Mouse (Mus musculus): ENCODE data around the gene Tmem131. TPM values are rescaled to one million over a fixed set of nuclear protein-coding genes. Genes with fewer than 3 reads are reported as not detected.

Gene Tmem131
- polyA plus RNA-seq, 1 experiment from 2014 or later = 23.1 TPM

DNA sequence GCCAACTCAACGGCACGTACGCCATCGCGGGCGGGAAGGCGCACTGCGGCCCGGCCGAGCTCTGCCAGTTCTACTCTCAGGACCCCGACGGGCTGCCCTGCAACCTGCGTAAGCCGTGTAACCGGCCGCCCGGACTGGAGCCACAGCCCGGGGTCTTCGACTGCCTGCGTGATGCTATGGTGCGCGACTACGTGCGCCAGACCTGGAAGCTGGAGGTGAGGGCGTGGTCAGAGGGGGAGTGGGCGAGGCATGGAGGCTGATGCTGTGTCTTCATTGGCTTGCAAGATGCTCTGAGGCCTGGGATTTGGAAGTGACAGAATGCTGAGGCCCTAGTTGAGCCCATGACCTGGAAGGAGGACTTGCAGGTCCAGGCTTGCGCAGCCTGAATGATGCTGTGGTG lies 172.5 kb downstream of the Tmem131 start:
- no peaks in the 10 kb centered on the region for H3K4me1 ChIP-seq (ENCODE audit: control insufficient read depth, insufficient read depth, low read length)
- ATAC-seq (ENCODE audit: low FRiP score, low TSS enrichment) (no peak), DNase-seq (no peak)
- peak overlapping the region; percentile 37 for H3K4me2 ChIP-seq (ENCODE audit: low read length)
- no peaks in the 10 kb centered on the region for H3K27me3 ChIP-seq (ENCODE audit: control insufficient read depth, insufficient read depth, low read length)
- H3K9me3 ChIP-seq (ENCODE audit: control insufficient read depth, low read length) = no peaks in the 10 kb centered on the region
- H3K9ac ChIP-seq (replicated peaks; ENCODE audit: low read length) = no peak overlapping the region; the same call in 1 of the 2 replicates
- no peak overlapping the region for H3K27ac ChIP-seq (replicated peaks; ENCODE audit: low read depth, low read length)
- 16% methylated on average over 27 of the region's 27 CpGs for WGBS
- no peaks in the 10 kb centered on the region for H3K36me3 ChIP-seq (ENCODE audit: control insufficient read depth, insufficient read depth, low read length)
- H3K4me3 ChIP-seq (replicated peaks; ENCODE audit: low read depth, low read length) = peak overlapping the region; percentile 10; the same call in 1 of the 2 replicates

DNA sequence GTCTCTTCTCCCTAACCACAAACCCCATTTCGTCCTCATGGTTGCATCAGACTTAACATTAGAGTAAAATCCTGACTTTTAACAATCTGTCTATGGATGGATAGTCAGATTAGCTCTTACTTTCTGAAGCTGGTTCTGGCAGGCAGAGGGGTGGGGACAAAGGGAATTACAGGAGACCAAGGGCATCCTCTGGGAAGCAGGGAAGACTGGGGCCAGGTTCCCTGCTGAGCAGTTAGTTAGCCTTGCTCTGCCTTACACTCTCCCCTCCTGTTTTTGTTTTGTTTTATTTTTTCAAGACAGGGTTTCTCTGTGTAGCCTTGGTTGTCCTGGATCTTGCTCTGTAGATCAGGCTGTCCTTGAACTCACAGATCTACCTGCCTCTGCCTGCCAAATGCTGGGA lies 173.5 kb downstream of the Tmem131 start:
- Histone ChIP-seq H3K4me2 (ENCODE audit: low read length) (no peak overlapping the region), H3K9ac (replicated peaks; ENCODE audit: low read length) (no peak overlapping the region), H3K36me3 (ENCODE audit: control insufficient read depth, insufficient read depth, low read length) (no peaks in the 10 kb centered on the region), H3K9me3 (ENCODE audit: control insufficient read depth, low read length) (no peaks in the 10 kb centered on the region), H3K4me3 (replicated peaks; ENCODE audit: low read depth, low read length) (no peak overlapping the region), H3K27me3 (ENCODE audit: control insufficient read depth, insufficient read depth, low read length) (no peaks in the 10 kb centered on the region), H3K4me1 (ENCODE audit: control insufficient read depth, insufficient read depth, low read length) (no peaks in the 10 kb centered on the region), H3K27ac (replicated peaks; ENCODE audit: low read depth, low read length) (no peak overlapping the region)
- DNase-seq (no peak), ATAC-seq (ENCODE audit: low FRiP score, low TSS enrichment) (no peak)
- WGBS = 90% methylated on average over 1 of the region's 1 CpGs

DNA sequence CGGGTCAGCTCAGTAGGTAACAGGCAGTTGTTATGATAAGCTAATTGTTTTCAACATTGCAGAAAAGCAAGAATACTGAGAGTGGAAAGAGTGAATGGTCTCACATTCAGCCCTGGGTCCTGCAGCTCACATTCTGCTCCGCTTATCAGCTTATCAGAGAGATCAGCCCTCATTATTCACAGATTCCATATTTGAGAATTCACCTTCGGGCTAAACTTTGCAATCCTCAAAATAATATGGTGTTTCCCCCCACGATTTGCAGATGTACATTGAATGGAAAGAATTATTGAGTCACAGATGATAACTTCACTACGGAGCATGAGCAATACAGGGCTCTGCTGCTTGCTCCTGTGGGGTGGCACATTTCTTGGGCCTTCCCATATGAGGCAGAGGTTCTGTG lies 174.7 kb downstream of the Tmem131 start:
- no peaks in the 10 kb centered on the region for H3K4me1 ChIP-seq (ENCODE audit: control insufficient read depth, insufficient read depth, low read length)
- no peak overlapping the region for H3K4me3 ChIP-seq (replicated peaks; ENCODE audit: low read depth, low read length)
- H3K9me3 ChIP-seq (ENCODE audit: control insufficient read depth, low read length) = no peaks in the 10 kb centered on the region
- H3K4me2 ChIP-seq (ENCODE audit: low read length) = no peak overlapping the region
- DNase-seq (no peak), ATAC-seq (ENCODE audit: low FRiP score, low TSS enrichment) (no peak)
- no peak overlapping the region for H3K9ac ChIP-seq (replicated peaks; ENCODE audit: low read length)
- 76% methylated on average over 5 of the region's 5 CpGs for WGBS
- H3K36me3 ChIP-seq (ENCODE audit: control insufficient read depth, insufficient read depth, low read length) = no peaks in the 10 kb centered on the region
- no peak overlapping the region for H3K27ac ChIP-seq (replicated peaks; ENCODE audit: low read depth, low read length)
- no peaks in the 10 kb centered on the region for H3K27me3 ChIP-seq (ENCODE audit: control insufficient read depth, insufficient read depth, low read length)

DNA sequence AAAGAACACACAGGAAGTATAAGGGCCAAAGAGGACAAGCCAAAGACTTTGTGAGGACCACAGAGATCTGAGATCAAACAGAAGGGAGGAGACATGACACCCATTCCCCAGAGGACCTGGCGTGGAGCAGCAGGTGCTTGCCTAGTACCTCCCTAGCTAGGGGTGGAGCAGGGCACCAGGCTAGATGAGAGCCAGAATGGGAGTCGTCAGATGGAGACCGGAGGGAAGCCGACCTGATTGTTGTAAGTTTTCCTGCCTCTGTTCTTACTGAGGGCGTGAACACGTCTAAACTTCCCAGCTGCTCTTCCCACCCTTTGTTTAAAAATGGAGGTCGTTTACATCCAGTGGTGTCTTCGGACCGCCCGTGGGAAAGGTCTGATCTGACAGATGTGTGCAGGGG lies 176.1 kb downstream of the Tmem131 start:
- no peaks in the 10 kb centered on the region for H3K4me1 ChIP-seq (ENCODE audit: control insufficient read depth, insufficient read depth, low read length)
- H3K27me3 ChIP-seq (ENCODE audit: control insufficient read depth, insufficient read depth, low read length) = no peaks in the 10 kb centered on the region
- no peak for DNase-seq
- no peak overlapping the region for H3K4me3 ChIP-seq (replicated peaks; ENCODE audit: low read depth, low read length)
- no peaks in the 10 kb centered on the region for H3K36me3 ChIP-seq (ENCODE audit: control insufficient read depth, insufficient read depth, low read length)
- H3K9ac ChIP-seq (replicated peaks; ENCODE audit: low read length) = no peak overlapping the region
- ATAC-seq (ENCODE audit: low FRiP score, low TSS enrichment) = no peak
- no peak overlapping the region for H3K4me2 ChIP-seq (ENCODE audit: low read length)
- H3K9me3 ChIP-seq (ENCODE audit: control insufficient read depth, low read length) = no peaks in the 10 kb centered on the region
- no peak overlapping the region for H3K27ac ChIP-seq (replicated peaks; ENCODE audit: low read depth, low read length)
- 60% methylated on average over 10 of the region's 10 CpGs for WGBS

DNA sequence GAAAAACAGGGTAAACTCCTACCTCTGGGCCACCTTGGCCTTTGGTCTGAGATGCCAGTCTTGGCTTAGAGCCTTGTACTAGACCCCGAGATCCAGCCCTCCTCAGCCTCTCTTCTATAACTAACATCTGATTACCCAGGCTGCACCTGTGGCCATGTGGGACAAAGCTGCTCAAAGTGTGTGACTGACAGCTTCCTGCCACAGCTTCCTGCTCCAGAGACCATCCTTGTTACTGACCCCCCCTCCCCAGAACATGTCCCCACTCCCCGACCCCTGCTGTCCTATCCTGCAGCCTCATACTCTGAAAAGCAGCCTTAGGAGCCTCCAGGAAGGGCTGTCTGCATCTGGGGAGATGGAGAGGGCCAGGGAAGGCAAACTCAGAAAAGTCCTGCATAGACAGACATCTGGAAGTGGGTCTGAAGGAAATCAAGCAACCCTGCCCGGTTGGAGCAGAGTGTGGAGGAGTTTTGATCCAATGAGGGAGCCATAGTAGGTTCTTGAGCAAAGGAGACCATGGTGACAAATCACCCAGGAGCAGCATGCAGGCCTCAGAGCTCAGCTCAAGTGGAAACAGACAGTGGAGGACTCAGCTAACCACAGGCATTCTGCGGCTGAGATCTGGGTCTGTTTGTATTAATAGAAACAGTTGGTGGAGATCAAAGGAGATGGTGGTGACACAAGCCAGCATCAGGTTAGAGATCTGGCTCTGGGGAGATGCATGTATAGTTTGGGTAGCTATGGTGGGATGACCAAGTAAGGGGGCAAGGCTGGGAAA lies 176.8 kb downstream of the Tmem131 start:
- DNase-seq = no peak
- no peaks in the 10 kb centered on the region for H3K36me3 ChIP-seq (ENCODE audit: control insufficient read depth, insufficient read depth, low read length)
- whole genome bisulfite sequencing = 76% methylated on average over 4 of the region's 4 CpGs
- H3K4me2 ChIP-seq (ENCODE audit: low read length) = no peak overlapping the region
- no peak overlapping the region for H3K9ac ChIP-seq (replicated peaks; ENCODE audit: low read length)
- H3K27ac ChIP-seq (replicated peaks; ENCODE audit: low read depth, low read length) = no peak overlapping the region
- H3K4me1 ChIP-seq (ENCODE audit: control insufficient read depth, insufficient read depth, low read length) = no peaks in the 10 kb centered on the region
- no peaks in the 10 kb centered on the region for H3K27me3 ChIP-seq (ENCODE audit: control insufficient read depth, insufficient read depth, low read length)
- no peak overlapping the region for H3K4me3 ChIP-seq (replicated peaks; ENCODE audit: low read depth, low read length)
- ATAC-seq (ENCODE audit: low FRiP score, low TSS enrichment) = no peak
- H3K9me3 ChIP-seq (ENCODE audit: control insufficient read depth, low read length) = no peaks in the 10 kb centered on the region

DNA sequence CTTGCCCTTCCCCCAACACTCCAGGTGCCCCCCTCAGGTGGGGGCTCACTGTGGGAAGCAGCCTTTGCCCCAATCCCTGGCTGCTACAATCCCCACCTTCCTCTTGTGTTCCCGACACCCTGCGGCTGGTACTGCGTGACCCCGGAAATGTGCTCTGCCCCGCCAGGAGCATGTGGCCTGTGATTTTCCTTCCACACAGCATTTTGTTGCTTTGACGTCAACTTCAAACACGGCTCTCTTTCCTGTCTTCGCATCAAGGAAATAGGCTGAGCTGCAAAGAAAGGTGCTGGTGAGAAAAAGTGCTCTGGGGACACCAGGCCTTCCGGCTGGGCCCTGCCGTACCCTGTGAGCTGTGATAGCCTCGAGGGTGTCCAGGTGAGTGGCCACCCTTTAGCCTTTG lies 181.9 kb downstream of the Tmem131 start, which contains the start of gene Zap70:
Gene Zap70, plus strand, starts transcription at position 231 of the 400 bp plus-strand sequence.
- WGBS = 87% methylated on average over 11 of the region's 11 CpGs
- Histone ChIP-seq H3K4me1 (ENCODE audit: control insufficient read depth, insufficient read depth, low read length) (no peaks in the 10 kb centered on the region), H3K27me3 (ENCODE audit: control insufficient read depth, insufficient read depth, low read length) (no peaks in the 10 kb centered on the region)

DNA sequence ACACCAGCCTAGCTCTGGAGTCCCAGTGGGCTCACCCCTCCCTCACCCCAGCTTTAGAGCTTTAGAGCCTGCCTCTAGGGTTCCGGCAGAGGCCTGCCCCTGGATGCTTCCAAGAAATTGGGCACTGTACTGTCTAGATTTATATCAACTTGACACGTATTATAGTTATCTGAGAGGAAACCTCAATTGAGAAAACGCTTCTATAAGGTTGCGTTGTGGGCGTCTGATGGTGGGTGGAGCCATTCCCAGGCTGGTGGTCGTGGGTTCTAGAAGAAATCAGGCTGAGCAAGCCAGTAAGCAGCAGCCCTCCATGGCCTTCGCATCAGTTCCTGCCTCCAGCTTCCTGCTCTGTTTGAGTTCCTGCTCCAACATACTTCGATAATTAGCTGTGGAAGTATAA lies 182.4 kb downstream of the Tmem131 start:
- 90% methylated on average over 8 of the region's 8 CpGs for WGBS
- no peaks in the 10 kb centered on the region for H3K27me3 ChIP-seq (ENCODE audit: control insufficient read depth, insufficient read depth, low read length)
- H3K27ac ChIP-seq (replicated peaks; ENCODE audit: low read depth, low read length) = no peak overlapping the region
- H3K4me2 ChIP-seq (ENCODE audit: low read length) = no peak overlapping the region
- H3K4me1 ChIP-seq (ENCODE audit: control insufficient read depth, insufficient read depth, low read length) = no peaks in the 10 kb centered on the region
- H3K4me3 ChIP-seq (replicated peaks; ENCODE audit: low read depth, low read length) = no peak overlapping the region
- DNase-seq = no peak
- no peaks in the 10 kb centered on the region for H3K9me3 ChIP-seq (ENCODE audit: control insufficient read depth, low read length)
- H3K9ac ChIP-seq (replicated peaks; ENCODE audit: low read length) = no peak overlapping the region
- no peak for ATAC-seq (ENCODE audit: low FRiP score, low TSS enrichment)
- H3K36me3 ChIP-seq (ENCODE audit: control insufficient read depth, insufficient read depth, low read length) = no peaks in the 10 kb centered on the region

More for the DNA sequence above, 181.9 kb downstream of the Tmem131 start, which contains the start of gene Zap70:
- H3K4me2 ChIP-seq (ENCODE audit: low read length) = no peak within 1 kb of the TSS
- no peak within 1 kb of the TSS for H3K27ac ChIP-seq (replicated peaks; ENCODE audit: low read depth, low read length)
- no peaks in the 10 kb centered on the region for H3K36me3 ChIP-seq (ENCODE audit: control insufficient read depth, insufficient read depth, low read length)
- no peak within 1 kb of the TSS for H3K9ac ChIP-seq (replicated peaks; ENCODE audit: low read length)
- no peak for ATAC-seq (ENCODE audit: low FRiP score, low TSS enrichment)
- H3K4me3 ChIP-seq (replicated peaks; ENCODE audit: low read depth, low read length) = no peak within 1 kb of the TSS
- no peak for DNase-seq
- no peaks in the 10 kb centered on the region for H3K9me3 ChIP-seq (ENCODE audit: control insufficient read depth, low read length)

DNA sequence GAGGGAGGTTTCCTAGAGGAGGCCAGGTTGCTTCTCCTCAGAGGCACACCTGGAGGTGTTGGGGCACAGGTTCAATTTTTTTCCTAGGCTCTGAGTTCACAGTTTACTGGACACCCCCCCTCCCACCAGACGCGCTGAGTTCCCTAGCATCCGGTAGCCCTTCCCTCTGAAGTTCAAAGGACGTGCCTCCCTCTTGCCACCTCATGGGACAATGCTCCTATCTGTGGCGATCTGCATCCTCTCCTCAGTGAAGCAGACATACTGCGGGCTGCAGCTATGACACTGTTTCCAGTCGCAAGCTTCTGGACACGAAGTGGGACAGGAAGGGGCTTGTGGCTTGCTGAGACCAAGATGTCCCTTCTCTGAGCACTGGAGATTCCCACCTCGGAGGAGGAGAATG lies 183.1 kb downstream of the Tmem131 start:
- no peak overlapping the region for H3K4me2 ChIP-seq (ENCODE audit: low read length)
- no peak for ATAC-seq (ENCODE audit: low FRiP score, low TSS enrichment)
- H3K4me3 ChIP-seq (replicated peaks; ENCODE audit: low read depth, low read length) = no peak overlapping the region
- 86% methylated on average over 9 of the region's 9 CpGs for WGBS
- DNase-seq = no peak
- H3K9ac ChIP-seq (replicated peaks; ENCODE audit: low read length) = no peak overlapping the region
- no peaks in the 10 kb centered on the region for H3K27me3 ChIP-seq (ENCODE audit: control insufficient read depth, insufficient read depth, low read length)
- H3K27ac ChIP-seq (replicated peaks; ENCODE audit: low read depth, low read length) = no peak overlapping the region
- no peaks in the 10 kb centered on the region for H3K9me3 ChIP-seq (ENCODE audit: control insufficient read depth, low read length)
- no peaks in the 10 kb centered on the region for H3K36me3 ChIP-seq (ENCODE audit: control insufficient read depth, insufficient read depth, low read length)
- H3K4me1 ChIP-seq (ENCODE audit: control insufficient read depth, insufficient read depth, low read length) = no peaks in the 10 kb centered on the region

DNA sequence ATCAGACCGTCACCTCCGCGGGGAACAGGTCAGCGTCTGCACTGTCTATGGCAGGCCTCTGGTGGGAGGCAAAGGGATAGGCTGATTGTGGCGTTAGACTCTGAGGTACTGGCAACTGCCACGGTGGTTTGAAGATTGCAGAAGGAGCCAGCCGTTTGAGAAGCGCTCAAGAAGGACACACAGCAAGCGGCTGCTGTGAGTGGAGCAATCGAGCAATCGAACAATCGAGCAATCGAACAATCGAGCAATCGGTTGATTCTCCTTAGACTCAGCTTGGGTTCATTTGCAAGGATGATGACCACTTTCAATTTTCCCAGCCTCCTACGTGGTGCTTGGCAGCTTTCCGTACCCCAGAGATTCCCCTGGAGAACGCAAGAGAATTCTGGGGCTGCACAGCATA lies 184.4 kb downstream of the Tmem131 start:
- no peaks in the 10 kb centered on the region for H3K4me1 ChIP-seq (ENCODE audit: control insufficient read depth, insufficient read depth, low read length)
- ATAC-seq (ENCODE audit: low FRiP score, low TSS enrichment) = no peak
- no peaks in the 10 kb centered on the region for H3K36me3 ChIP-seq (ENCODE audit: control insufficient read depth, insufficient read depth, low read length)
- H3K27me3 ChIP-seq (ENCODE audit: control insufficient read depth, insufficient read depth, low read length) = no peaks in the 10 kb centered on the region
- no peaks in the 10 kb centered on the region for H3K9me3 ChIP-seq (ENCODE audit: control insufficient read depth, low read length)
- no peak overlapping the region for H3K4me3 ChIP-seq (replicated peaks; ENCODE audit: low read depth, low read length)
- H3K9ac ChIP-seq (replicated peaks; ENCODE audit: low read length) = no peak overlapping the region
- no peak overlapping the region for H3K4me2 ChIP-seq (ENCODE audit: low read length)
- DNase-seq = no peak
- 87% methylated on average over 18 of the region's 18 CpGs for WGBS
- no peak overlapping the region for H3K27ac ChIP-seq (replicated peaks; ENCODE audit: low read depth, low read length)
